Mouse (Mus musculus): ENCODE results near the gene Crabp2.

GRCm38 (mm10) chr3:87972776-87973175 lies 24.3 kb downstream of the Crabp2 start:
- TF ChIP-seq CTCF (IDR thresholded peaks at IDR 0.05; ENCODE audit: extremely low read depth, insufficient read length, insufficient replicate concordance, low read depth, low read length) (no peak), POLR2A (IDR thresholded peaks at IDR 0.05; ENCODE audit: low read depth, low read length) (no peak)

All from small intestine, adult 2 months (tissue).